Mouse (Mus musculus) naive thymus-derived CD4-positive, alpha-beta T cell, adult 2 months (primary cell): ENCODE results near the gene Gm10837.

Source experiments
- DNase-seq: peaks from one replicate; pipeline ENCODE4 v3.0.0-alpha.2; 2011; ENCODE audit warnings: low read depth

Gm10837 gene

GRCm38 (mm10) chr14:122534017-122534924, 43.9 kb downstream of the Gm10837 start, which contains the start of gene Pcca:
TSS of gene Pcca (plus strand) at chr14:122534324.
- DNase-seq, result peak; percentile 90

- no peak for DNase-seq
These were observed 45.6 kb downstream of the Gm10837 start for GRCm38 (mm10) chr14:122535986-122536385.
